In genomic region chr16:94535716-94536115, GRCm38 (mm10) we compare ENCODE assay signal across 20 mouse cellular contexts. TPM values are rescaled to one million over a fixed set of nuclear protein-coding genes. Genes with fewer than 3 reads are reported as not detected.
DNase-seq lines count a peak whose midpoint lies in the region; TF ChIP-seq lines count a peak whose summit lies in the region.
"Had no signal": no experiment of that assay in that cellular context is flagged by ENCODE, and none has a peak within 500 bp of the region (broad histone marks: within the 10 kb centered on the region; RNA-seq: fewer than 3 reads in every experiment).

No protein-coding gene starts in this region.

- H3K4me1 ChIP-seq in liver, adult 2 months (ENCODE audit: control insufficient read depth, insufficient read depth, low read length), result peaks cover 14% of the 10 kb centered on the region
- H3K4me1 ChIP-seq: forebrain, embryonic 13.5 days; forebrain, embryonic 15.5 days had no signal

- intact Hi-C loops in gastrocnemius, adult 2 months (cut with DNase I), result loop anchor here (2.0 kb wide), 1 partner anchor 35 kb away; the partner anchor contains the start of gene Dyrk1a

- no peaks in the 10 kb centered on the region for H3K79me2 ChIP-seq in liver, adult 2 months (ENCODE audit: control insufficient read depth, insufficient read depth, low read length)
- no peaks in the 10 kb centered on the region for H3K79me2 ChIP-seq in myocyte (ENCODE audit: control insufficient read depth, insufficient read depth)

- no peak for TF ChIP-seq POLR2A in liver, adult 2 months (IDR thresholded peaks at IDR 0.05; ENCODE audit: extremely low read depth, insufficient read depth, low read length)
- no peak for TF ChIP-seq POLR2A in myocyte (IDR thresholded peaks at IDR 0.05; ENCODE audit: insufficient read length, low read depth)

- no peak overlapping the region for H3ac ChIP-seq in myocyte (ENCODE audit: control insufficient read depth, insufficient read length)

- no peak overlapping the region for H3K9ac ChIP-seq in liver, adult 2 months (ENCODE audit: low read depth, low read length)
- H3K9ac ChIP-seq: embryonic facial prominence, embryonic 12.5 days; forebrain, embryonic 13.5 days; forebrain, embryonic 15.5 days had no signal

- TF ChIP-seq CTCF in gastrocnemius, adult 2 months (IDR thresholded peaks at IDR 0.05), result no peak
- no peak for TF ChIP-seq CTCF in liver, adult 2 months (IDR thresholded peaks at IDR 0.05; ENCODE audit: low read depth, low read length)

- DNase-seq in gastrocnemius, adult 2 months, result no peak
- DNase-seq in gastrocnemius, adult 8-10 months (ENCODE audit: low spot score in 2 of 2), result no peak
- no peak for DNase-seq in liver, adult 2 months (ENCODE audit: extremely low read depth, low read depth, low spot score)
- DNase-seq in liver, result no peak
- DNase-seq: adrenal gland, adult 8-10 months; adrenal gland, postnatal 14 days; adrenal gland, postnatal 36 days; B cell, adult 2 months; cerebellum, adult 11-12 months; cerebellum, adult 9-10 months; cerebellum, postnatal 10 days; cerebellum, postnatal 25 days had no signal

- no peaks in the 10 kb centered on the region for H3K36me3 ChIP-seq in liver, adult 2 months (ENCODE audit: control insufficient read depth, insufficient read depth, low read length)
- H3K36me3 ChIP-seq in myocyte (ENCODE audit: control insufficient read depth, insufficient read depth), result no peaks in the 10 kb centered on the region
- H3K36me3 ChIP-seq: embryonic facial prominence, embryonic 10.5 days; embryonic facial prominence, embryonic 12.5 days; forebrain, embryonic 15.5 days; G1E had no signal

- no peaks in the 10 kb centered on the region for H3K27me3 ChIP-seq in liver, adult 2 months (ENCODE audit: control insufficient read depth, insufficient read depth, low read length)
- no peaks in the 10 kb centered on the region for H3K27me3 ChIP-seq in myocyte (ENCODE audit: control insufficient read depth, insufficient read depth, insufficient read length)
- H3K27me3 ChIP-seq: CH12.LX; embryonic facial prominence, embryonic 12.5 days; forebrain, embryonic 13.5 days; forebrain, embryonic 15.5 days; Patski had no signal

- WGBS in liver, adult 2 months, result 86% methylated on average over 5 of the region's 5 CpGs

- H3K4me2 ChIP-seq in myocyte (ENCODE audit: low read depth), result peak overlapping the region; percentile 81
- H3K4me2 ChIP-seq: embryonic facial prominence, embryonic 12.5 days; forebrain, embryonic 13.5 days; forebrain, embryonic 15.5 days had no signal

- H3K27ac ChIP-seq in gastrocnemius, adult 2 months, result peak overlapping the region; percentile 92
- H3K27ac ChIP-seq in liver, adult 2 months (replicated peaks; ENCODE audit: insufficient read depth, low read depth, low read length), result peak overlapping the region; percentile 83
- H3K27ac ChIP-seq: embryonic facial prominence, embryonic 10.5 days; embryonic facial prominence, embryonic 12.5 days; forebrain, embryonic 13.5 days; forebrain, embryonic 15.5 days had no signal

- no peak overlapping the region for H3K4me3 ChIP-seq in gastrocnemius, adult 2 months
- H3K4me3 ChIP-seq in liver, adult 2 months (ENCODE audit: insufficient read depth, low read depth, low read length), result no peak overlapping the region
- no peak overlapping the region for H3K4me3 ChIP-seq in myocyte
- H3K4me3 ChIP-seq: embryonic facial prominence, embryonic 10.5 days; embryonic facial prominence, embryonic 12.5 days; forebrain, embryonic 13.5 days; forebrain, embryonic 15.5 days had no signal

TF ChIP-seq in myocyte, 11 proteins besides CTCF, POLR2A, EP300 and RAD21:
- TF ChIP-seq USF1 (IDR thresholded peaks at IDR 0.05; ENCODE audit: low read depth) (no peak), REST (IDR thresholded peaks at IDR 0.05; ENCODE audit: insufficient read depth, insufficient read length) (no peak), MAX (IDR thresholded peaks at IDR 0.05; ENCODE audit: low read depth) (no peak), POLR2AphosphoS2 (IDR thresholded peaks at IDR 0.05; ENCODE audit: insufficient read length, low read depth) (no peak), MYOD1 (IDR thresholded peaks at IDR 0.05; ENCODE audit: control insufficient read depth in 1 of 3, insufficient read length in 2 of 3, low read depth in 2 of 3) (peak; percentile 38 to 81 (median 61)), SRF (IDR thresholded peaks at IDR 0.05; ENCODE audit: control insufficient read depth, insufficient read length, low read depth) (no peak), TCF12 (IDR thresholded peaks at IDR 0.05; ENCODE audit: insufficient read depth, poor library complexity, severe bottlenecking) (peak; percentile 88), E2F4 (IDR thresholded peaks at IDR 0.05; ENCODE audit: insufficient read depth) (no peak), MYOG (IDR thresholded peaks at IDR 0.05; ENCODE audit: control insufficient read depth in 1 of 3, insufficient read depth in 1 of 3, insufficient read length in 2 of 3, low read depth in 2 of 3) (peak; percentile 34 to 96 (median 92))

RNA-seq across cellular contexts. Expression of gene Vps26c, which starts 9.1 kb away (rescaled TPM):
- 10 to 100 TPM in 1 of 2 experiments, 1 to 10 TPM in 1; 8.2 to 10.4 TPM for total RNA-seq in gastrocnemius, adult 2 months (2021)
- 10 to 100 TPM in 3 of 4 experiments, 1 to 10 TPM in 1; 8.6 to 12.1 (median 10.2) TPM for total RNA-seq in gastrocnemius, adult 8-10 months (2022)
- total RNA-seq in liver, adult 2 months (2014; rRNA removed), result 33.1 and 33.9 TPM in 2 replicates
- 18.8 and 19.4 TPM in 2 replicates for polyA plus RNA-seq in liver, adult 2 months (2012; rRNA removed)
- 58.3 TPM for polyA plus RNA-seq in myocyte (2012; fragmentation: generic; extraction: Trizol)

RNA-seq across cellular contexts. Expression of gene Dyrk1a, which starts 34.1 kb away (rescaled TPM):
- total RNA-seq in gastrocnemius, adult 2 months (2021), result 10 to 100 TPM; 94.4 to 98.0 TPM
- 100 to 1,000 TPM in 3 of 4 experiments, 10 to 100 TPM in 1; 95.4 to 131 (median 109) TPM for total RNA-seq in gastrocnemius, adult 8-10 months (2022)
- total RNA-seq in liver, adult 2 months (2014; rRNA removed), result 12.2 and 12.6 TPM in 2 replicates
- polyA plus RNA-seq in liver, adult 2 months (2012; rRNA removed), result 10.9 and 13.6 TPM in 2 replicates
- polyA plus RNA-seq in myocyte (2012; fragmentation: generic; extraction: Trizol), result 20.7 TPM
